Mouse (Mus musculus): ENCODE data around the gene Meig1. TPM values are rescaled to one million over a fixed set of nuclear protein-coding genes. Genes with fewer than 3 reads are reported as not detected.

Meig1 gene
- polyA plus RNA-seq, 1 experiment from 2014 or later, result not detected

- no peaks in the 10 kb centered on the region for H3K36me3 ChIP-seq (ENCODE audit: control insufficient read depth, insufficient read depth, low read length)
- H3K4me1 ChIP-seq (ENCODE audit: control insufficient read depth, insufficient read depth, low read length), result peaks cover 5% of the 10 kb centered on the region; the same call in 1 of the 2 replicates
- no peaks in the 10 kb centered on the region for H3K27me3 ChIP-seq (ENCODE audit: control insufficient read depth, insufficient read depth, low read length)
- H3K9me3 ChIP-seq (ENCODE audit: control insufficient read depth, low read depth, low read length), result no peaks in the 10 kb centered on the region
- peak overlapping the region; percentile 96 for H3K4me2 ChIP-seq (replicated peaks; ENCODE audit: low read depth, low read length)
- H3K27ac ChIP-seq (ENCODE audit: low read length), result no peak overlapping the region
- peak overlapping the region; percentile 41 for H3K9ac ChIP-seq (replicated peaks; ENCODE audit: low read depth, low read length)
- no peak for ATAC-seq (ENCODE audit: insufficient number of reproducible peaks, insufficient read depth, low FRiP score, low read depth)
- WGBS, result 6% methylated on average over 10 of the region's 10 CpGs
- peak overlapping the region; percentile 69 for H3K4me3 ChIP-seq (ENCODE audit: low read depth, low read length)
Measured at GRCm38 (mm10) chr2:3424579-3424910, 2.1 kb upstream of the Meig1 start.

- no peak within 1 kb of the TSS for H3K27ac ChIP-seq (ENCODE audit: low read length)
- H3K4me1 ChIP-seq (ENCODE audit: control insufficient read depth, insufficient read depth, low read length), result peaks cover 5% of the 10 kb centered on the region; the same call in 1 of the 2 replicates
- no peaks in the 10 kb centered on the region for H3K27me3 ChIP-seq (ENCODE audit: control insufficient read depth, insufficient read depth, low read length)
- H3K9ac ChIP-seq (replicated peaks; ENCODE audit: low read depth, low read length), result peak within 1 kb of the TSS; percentile 41
- ATAC-seq (ENCODE audit: insufficient number of reproducible peaks, insufficient read depth, low FRiP score, low read depth), result peak; percentile 98
- no peaks in the 10 kb centered on the region for H3K9me3 ChIP-seq (ENCODE audit: control insufficient read depth, low read depth, low read length)
- peak within 1 kb of the TSS; percentile 96 for H3K4me2 ChIP-seq (replicated peaks; ENCODE audit: low read depth, low read length)
- H3K4me3 ChIP-seq (ENCODE audit: low read depth, low read length), result peak within 1 kb of the TSS; percentile 69
- H3K36me3 ChIP-seq (ENCODE audit: control insufficient read depth, insufficient read depth, low read length), result no peaks in the 10 kb centered on the region
- 1% methylated on average over 29 of the region's 29 CpGs for WGBS
Measured at GRCm38 (mm10) chr2:3423841-3424578, 1.6 kb upstream of the Meig1 start, which contains the start of gene Dclre1c. Gene Dclre1c (plus strand): TSS chr2:3424131.

- 58% methylated on average over 4 of the region's 4 CpGs for WGBS
- Histone ChIP-seq H3K9ac (replicated peaks; ENCODE audit: low read depth, low read length) (no peak overlapping the region), H3K27ac (ENCODE audit: low read length) (no peak overlapping the region), H3K4me2 (replicated peaks; ENCODE audit: low read depth, low read length) (no peak overlapping the region), H3K36me3 (ENCODE audit: control insufficient read depth, insufficient read depth, low read length) (no peaks in the 10 kb centered on the region), H3K9me3 (ENCODE audit: control insufficient read depth, low read depth, low read length) (no peaks in the 10 kb centered on the region), H3K4me1 (ENCODE audit: control insufficient read depth, insufficient read depth, low read length) (peaks cover 7% of the 10 kb centered on the region; the same call in 1 of the 2 replicates), H3K27me3 (ENCODE audit: control insufficient read depth, insufficient read depth, low read length) (no peaks in the 10 kb centered on the region), H3K4me3 (ENCODE audit: low read depth, low read length) (no peak overlapping the region)
- ATAC-seq (ENCODE audit: insufficient number of reproducible peaks, insufficient read depth, low FRiP score, low read depth), result no peak
Measured at GRCm38 (mm10) chr2:3420157-3420556, 2.3 kb downstream of the Meig1 start.

GRCm38 (mm10) chr2:3418883-3419431 lies 3.5 kb downstream of the Meig1 start:
- peak overlapping the region; percentile 63 for H3K4me2 ChIP-seq (replicated peaks; ENCODE audit: low read depth, low read length)
- 1% methylated on average over 38 of the region's 38 CpGs for WGBS
- no peaks in the 10 kb centered on the region for H3K36me3 ChIP-seq (ENCODE audit: control insufficient read depth, insufficient read depth, low read length)
- ATAC-seq (ENCODE audit: insufficient number of reproducible peaks, insufficient read depth, low FRiP score, low read depth), result peak; percentile 96
- no peak overlapping the region for H3K27ac ChIP-seq (ENCODE audit: low read length)
- no peaks in the 10 kb centered on the region for H3K9me3 ChIP-seq (ENCODE audit: control insufficient read depth, low read depth, low read length)
- H3K4me3 ChIP-seq (ENCODE audit: low read depth, low read length), result peak overlapping the region; percentile 49
- no peak overlapping the region for H3K9ac ChIP-seq (replicated peaks; ENCODE audit: low read depth, low read length)
- H3K4me1 ChIP-seq (ENCODE audit: control insufficient read depth, insufficient read depth, low read length), result 0 out of 2 replicates have a peak, but pooled peaks cover 4% of the 10 kb centered on the region
- H3K27me3 ChIP-seq (ENCODE audit: control insufficient read depth, insufficient read depth, low read length), result no peaks in the 10 kb centered on the region

GRCm38 (mm10) chr2:3415676-3416075 lies 6.8 kb downstream of the Meig1 start:
- no peaks in the 10 kb centered on the region for H3K9me3 ChIP-seq (ENCODE audit: control insufficient read depth, low read depth, low read length)
- no peak overlapping the region for H3K9ac ChIP-seq (replicated peaks; ENCODE audit: low read depth, low read length)
- no peak for ATAC-seq (ENCODE audit: insufficient number of reproducible peaks, insufficient read depth, low FRiP score, low read depth)
- no peak overlapping the region for H3K27ac ChIP-seq (ENCODE audit: low read length)
- 15% methylated on average over 1 of the region's 1 CpGs for WGBS
- H3K4me1 ChIP-seq (ENCODE audit: control insufficient read depth, insufficient read depth, low read length), result 0 out of 2 replicates have a peak, but pooled peaks cover 4% of the 10 kb centered on the region
- H3K4me2 ChIP-seq (replicated peaks; ENCODE audit: low read depth, low read length), result no peak overlapping the region
- H3K4me3 ChIP-seq (ENCODE audit: low read depth, low read length), result no peak overlapping the region
- H3K27me3 ChIP-seq (ENCODE audit: control insufficient read depth, insufficient read depth, low read length), result no peaks in the 10 kb centered on the region
- no peaks in the 10 kb centered on the region for H3K36me3 ChIP-seq (ENCODE audit: control insufficient read depth, insufficient read depth, low read length)

- no peaks in the 10 kb centered on the region for H3K27me3 ChIP-seq (ENCODE audit: control insufficient read depth, insufficient read depth, low read length)
- no peak overlapping the region for H3K4me3 ChIP-seq (ENCODE audit: low read depth, low read length)
- WGBS, result 41% methylated on average over 4 of the region's 4 CpGs
- H3K4me2 ChIP-seq (replicated peaks; ENCODE audit: low read depth, low read length), result no peak overlapping the region
- H3K36me3 ChIP-seq (ENCODE audit: control insufficient read depth, insufficient read depth, low read length), result no peaks in the 10 kb centered on the region
- no peak for ATAC-seq (ENCODE audit: insufficient number of reproducible peaks, insufficient read depth, low FRiP score, low read depth)
- H3K27ac ChIP-seq (ENCODE audit: low read length), result no peak overlapping the region
- H3K9ac ChIP-seq (replicated peaks; ENCODE audit: low read depth, low read length), result no peak overlapping the region
- H3K9me3 ChIP-seq (ENCODE audit: control insufficient read depth, low read depth, low read length), result no peaks in the 10 kb centered on the region
- 0 out of 2 replicates have a peak, but pooled peaks cover 2% of the 10 kb centered on the region for H3K4me1 ChIP-seq (ENCODE audit: control insufficient read depth, insufficient read depth, low read length)
Measured at GRCm38 (mm10) chr2:3414241-3414640, 8.2 kb downstream of the Meig1 start.

GRCm38 (mm10) chr2:3407756-3408155 lies 14.7 kb downstream of the Meig1 start:
- ATAC-seq (ENCODE audit: insufficient number of reproducible peaks, insufficient read depth, low FRiP score, low read depth), result no peak
- Histone ChIP-seq H3K4me3 (ENCODE audit: low read depth, low read length) (no peak overlapping the region), H3K9me3 (ENCODE audit: control insufficient read depth, low read depth, low read length) (no peaks in the 10 kb centered on the region), H3K9ac (replicated peaks; ENCODE audit: low read depth, low read length) (no peak overlapping the region), H3K4me1 (ENCODE audit: control insufficient read depth, insufficient read depth, low read length) (no peaks in the 10 kb centered on the region), H3K4me2 (replicated peaks; ENCODE audit: low read depth, low read length) (no peak overlapping the region), H3K27ac (ENCODE audit: low read length) (no peak overlapping the region), H3K27me3 (ENCODE audit: control insufficient read depth, insufficient read depth, low read length) (no peaks in the 10 kb centered on the region), H3K36me3 (ENCODE audit: control insufficient read depth, insufficient read depth, low read length) (no peaks in the 10 kb centered on the region)
- WGBS, result 69% methylated on average over 7 of the region's 7 CpGs

GRCm38 (mm10) chr2:3405981-3406380 lies 16.5 kb downstream of the Meig1 start:
- Histone ChIP-seq H3K27me3 (ENCODE audit: control insufficient read depth, insufficient read depth, low read length) (no peaks in the 10 kb centered on the region), H3K9me3 (ENCODE audit: control insufficient read depth, low read depth, low read length) (no peaks in the 10 kb centered on the region), H3K36me3 (ENCODE audit: control insufficient read depth, insufficient read depth, low read length) (no peaks in the 10 kb centered on the region), H3K4me3 (ENCODE audit: low read depth, low read length) (no peak overlapping the region), H3K9ac (replicated peaks; ENCODE audit: low read depth, low read length) (no peak overlapping the region), H3K27ac (ENCODE audit: low read length) (no peak overlapping the region), H3K4me1 (ENCODE audit: control insufficient read depth, insufficient read depth, low read length) (no peaks in the 10 kb centered on the region), H3K4me2 (replicated peaks; ENCODE audit: low read depth, low read length) (no peak overlapping the region)
- ATAC-seq (ENCODE audit: insufficient number of reproducible peaks, insufficient read depth, low FRiP score, low read depth), result no peak
- WGBS, result 85% methylated on average over 4 of the region's 4 CpGs
